Mouse (Mus musculus): Measurements from ENCODE around the gene Sox8. TPM values are rescaled to one million over a fixed set of nuclear protein-coding genes. Genes with fewer than 3 reads are reported as not detected.

The Sox8 gene
- total RNA-seq, 2 experiments from 2014 or later, result 1.9 to 2.0 TPM

Other genes with a start within 250 kb of the Sox8 start
- gene Tpsab1, start 225.1 kb downstream of the Sox8 start, total RNA-seq (2021), result 1 to 10 TPM; 1.1 to 1.3 TPM
- gene Tpsb2, start 204.4 kb downstream of the Sox8 start, total RNA-seq (2021), result 1 to 10 TPM; 2.7 to 3.5 TPM
- under 1 TPM in 1 of 2 experiments, not detected in 1; 0.26 TPM for gene Tpsg1, start 201.4 kb downstream of the Sox8 start, total RNA-seq (2021)
- gene Cacna1h, start 136.9 kb downstream of the Sox8 start, total RNA-seq (2021), result 1 to 10 TPM in 1 of 2 experiments, under 1 TPM in 1; 0.94 to 1.2 TPM
- gene Tekt4, start 116.1 kb downstream of the Sox8 start, total RNA-seq (2021), result not detected
- not detected for gene Sstr5, start 73.4 kb downstream of the Sox8 start, total RNA-seq (2021)
- 10 to 100 TPM; 13.1 to 13.9 TPM for gene Lmf1, start 8.4 kb upstream of the Sox8 start, total RNA-seq (2021)
- not detected for gene Gng13, start 146.5 kb upstream of the Sox8 start, total RNA-seq (2021)
- under 1 TPM; 0.41 to 0.49 TPM for gene Chtf18, start 156.7 kb upstream of the Sox8 start, total RNA-seq (2021)
- 1 to 10 TPM; 2.5 to 3.1 TPM for gene Rpusd1, start 157.0 kb upstream of the Sox8 start, total RNA-seq (2021)
- not detected for gene Mslnl, start 165.4 kb upstream of the Sox8 start, total RNA-seq (2021)
- under 1 TPM in 1 of 2 experiments, not detected in 1; 0.44 TPM for gene Msln, start 183.7 kb upstream of the Sox8 start, total RNA-seq (2021)
- gene Narfl, start 203.1 kb upstream of the Sox8 start, total RNA-seq (2021), result 10 to 100 TPM; 26.0 to 30.5 TPM
- 10 to 100 TPM in 1 of 2 experiments, 1 to 10 TPM in 1; 8.7 to 10.1 TPM for gene Haghl, start 215.0 kb upstream of the Sox8 start, total RNA-seq (2021)
- gene Ccdc78, start 215.9 kb upstream of the Sox8 start, total RNA-seq (2021), result not detected
- gene Fam173a, start 222.2 kb upstream of the Sox8 start, total RNA-seq (2021), result 10 to 100 TPM; 34.8 to 38.9 TPM
- not detected for gene AC134908.4, start 225.0 kb upstream of the Sox8 start, total RNA-seq (2021)
- gene Metrn, start 226.4 kb upstream of the Sox8 start, total RNA-seq (2021), result 10 to 100 TPM; 48.4 to 50.8 TPM
- gene Fbxl16, start 238.4 kb upstream of the Sox8 start, total RNA-seq (2021), result 1 to 10 TPM; 1.2 to 1.5 TPM